Comparison of ENCODE assay signal across 8 mouse cellular contexts in the genomic region with DNA sequence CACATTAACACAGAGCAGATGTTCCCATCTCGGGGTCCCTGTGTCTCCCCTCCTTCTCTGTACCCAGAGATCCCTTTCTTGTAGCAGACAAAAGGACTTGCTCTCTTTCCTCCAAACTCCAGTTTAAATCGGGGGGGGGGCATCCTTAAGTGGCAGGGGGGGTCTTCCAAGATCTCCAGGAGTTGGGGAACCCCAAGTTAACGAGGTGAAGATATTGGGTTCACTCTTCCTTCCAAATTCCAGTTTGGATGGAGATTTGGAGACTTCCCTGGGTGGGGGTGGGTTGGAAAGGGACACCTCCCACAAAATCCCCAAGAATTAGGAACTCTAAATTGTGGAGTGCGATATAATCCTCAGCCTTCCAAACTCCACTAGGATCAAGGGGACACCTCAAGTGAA. TPM values are rescaled to one million over a fixed set of nuclear protein-coding genes. Genes with fewer than 3 reads are reported as not detected.
DNase-seq lines count a peak whose midpoint lies in the region; ATAC-seq and TF ChIP-seq lines count a peak whose summit lies in the region.

No protein-coding gene starts in this region.

- peak overlapping the region; percentile 94 for H3K4me2 ChIP-seq in neural tube, embryonic 11.5 days (ENCODE audit: low read depth)
- H3K4me2 ChIP-seq in liver, embryonic 11.5 days = peak overlapping the region; percentile 94
- H3K4me2 ChIP-seq in stomach, postnatal 0 days (replicated peaks; ENCODE audit: low read depth) = peak overlapping the region; percentile 83

- no peak for ATAC-seq in neural tube, embryonic 11.5 days (ENCODE audit: insufficient read depth, low FRiP score, low TSS enrichment)
- no peak for ATAC-seq in liver, embryonic 11.5 days (replicated peaks; ENCODE audit: low FRiP score)
- no peak for ATAC-seq in stomach, postnatal 0 days (ENCODE audit: low FRiP score, low TSS enrichment)

- 7% methylated on average over 4 of the region's 4 CpGs for WGBS in cerebellum, adult 2 months
- WGBS in neural tube, embryonic 11.5 days = 4% methylated on average over 4 of the region's 4 CpGs
- 5% methylated on average over 4 of the region's 4 CpGs for WGBS in liver, embryonic 11.5 days
- 3% methylated on average over 4 of the region's 4 CpGs for WGBS in stomach, postnatal 0 days

- peak overlapping the region; percentile 62 for H3K4me3 ChIP-seq in cerebellum, adult 2 months (replicated peaks; ENCODE audit: insufficient read depth, low read depth, low read length)
- H3K4me3 ChIP-seq in neural tube, embryonic 11.5 days (ENCODE audit: low read depth, low read length) = peak overlapping the region; percentile 99
- peak overlapping the region; percentile 100 for H3K4me3 ChIP-seq in liver, embryonic 11.5 days (ENCODE audit: low read depth, low read length)
- peak overlapping the region; percentile 99 for H3K4me3 ChIP-seq in stomach, postnatal 0 days (ENCODE audit: low read depth, low read length)

- no peak overlapping the region for H3K27ac ChIP-seq in cerebellum, adult 2 months (ENCODE audit: insufficient read depth, low read length)
- peak overlapping the region; percentile 84 for H3K27ac ChIP-seq in neural tube, embryonic 11.5 days (ENCODE audit: low read depth, low read length)
- H3K27ac ChIP-seq in liver, embryonic 11.5 days (ENCODE audit: low read depth, low read length) = peak overlapping the region; percentile 97
- H3K27ac ChIP-seq in stomach, postnatal 0 days (replicated peaks) = peak overlapping the region; percentile 84; the same call in 1 of the 2 replicates

- peaks cover 27% of the 10 kb centered on the region for H3K36me3 ChIP-seq in neural tube, embryonic 11.5 days (ENCODE audit: control insufficient read depth, insufficient read depth, low read length)
- H3K36me3 ChIP-seq in liver, embryonic 11.5 days (ENCODE audit: control insufficient read depth, insufficient read depth, low read length) = peaks cover 33% of the 10 kb centered on the region
- peaks cover 16% of the 10 kb centered on the region for H3K36me3 ChIP-seq in stomach, postnatal 0 days (ENCODE audit: control insufficient read depth, insufficient read depth, low read length)

- H3K9ac ChIP-seq in neural tube, embryonic 11.5 days (ENCODE audit: low read length) = peak overlapping the region; percentile 99
- peak overlapping the region; percentile 100 for H3K9ac ChIP-seq in liver, embryonic 11.5 days (ENCODE audit: low read depth, low read length)
- H3K9ac ChIP-seq in stomach, postnatal 0 days (ENCODE audit: low read length) = peak overlapping the region; percentile 95

- H3K4me1 ChIP-seq in cerebellum, adult 2 months (ENCODE audit: control insufficient read depth, insufficient read depth, low read length) = peaks cover 5% of the 10 kb centered on the region
- H3K4me1 ChIP-seq in neural tube, embryonic 11.5 days (ENCODE audit: control insufficient read depth, insufficient read depth, low read length) = 0 out of 2 replicates have a peak, but pooled peaks cover 9% of the 10 kb centered on the region
- H3K4me1 ChIP-seq in liver, embryonic 11.5 days (replicated peaks; ENCODE audit: control insufficient read depth, insufficient read depth, low read length) = peaks cover 34% of the 10 kb centered on the region
- H3K4me1 ChIP-seq in stomach, postnatal 0 days (replicated peaks; ENCODE audit: control insufficient read depth, insufficient read depth) = peaks cover 6% of the 10 kb centered on the region; the same call in 1 of the 2 replicates

- DNase-seq in cerebellum, adult 2 months = no peak
- no peak for DNase-seq in cerebellum, postnatal 10 days
- no peak for DNase-seq in neural tube, embryonic 11.5 days (ENCODE audit: low spot score)
- no peak for DNase-seq in neural tube, embryonic 10.5 days (ENCODE audit: extremely low spot score, low spot score)
- DNase-seq in liver, embryonic 11.5 days (ENCODE audit: low spot score) = no peak
- DNase-seq in stomach, postnatal 0 days (ENCODE audit: low spot score) = no peak
- DNase-seq in right cerebral cortex, adult 18-20 months = no peak
- no peak for DNase-seq in cerebellum, postnatal 25 days

- TF ChIP-seq POLR2A in cerebellum, adult 2 months (IDR thresholded peaks at IDR 0.05; ENCODE audit: borderline replicate concordance, insufficient read depth, low read length) = no peak

- no peak for TF ChIP-seq EP300 in stomach, postnatal 0 days (optimal IDR thresholded peaks at IDR 0.05)

- no peak for TF ChIP-seq CTCF in cerebellum, adult 2 months (IDR thresholded peaks at IDR 0.05; ENCODE audit: borderline replicate concordance, insufficient read depth, low read depth, low read length)
- TF ChIP-seq CTCF in stomach, postnatal 0 days (IDR thresholded peaks at IDR 0.05; ENCODE audit: low read depth) = no peak

- H3K27me3 ChIP-seq in cerebellum, adult 2 months (ENCODE audit: control insufficient read depth, insufficient read depth, low read length) = no peaks in the 10 kb centered on the region
- H3K27me3 ChIP-seq in neural tube, embryonic 11.5 days (ENCODE audit: control insufficient read depth, insufficient read depth, low read length) = no peaks in the 10 kb centered on the region
- H3K27me3 ChIP-seq in liver, embryonic 11.5 days (replicated peaks; ENCODE audit: control insufficient read depth, insufficient read depth, low read length) = no peaks in the 10 kb centered on the region
- no peaks in the 10 kb centered on the region for H3K27me3 ChIP-seq in stomach, postnatal 0 days (ENCODE audit: control insufficient read depth, insufficient read depth, low read length)

- no peaks in the 10 kb centered on the region for H3K9me3 ChIP-seq in neural tube, embryonic 11.5 days (ENCODE audit: control insufficient read depth, low read length)
- H3K9me3 ChIP-seq in liver, embryonic 11.5 days (ENCODE audit: control insufficient read depth, low read length) = no peaks in the 10 kb centered on the region
- H3K9me3 ChIP-seq in stomach, postnatal 0 days (ENCODE audit: control insufficient read depth, low read length) = no peaks in the 10 kb centered on the region

RNA-seq across cellular contexts. Expression of a gene that starts 1.1 kb away (rescaled TPM):
- polyA plus RNA-seq in cerebellum, adult 2 months (2012; rRNA removed) = 34.2 and 38.8 TPM in 2 replicates
- 177 and 178 TPM in 2 replicates for polyA plus RNA-seq in neural tube, embryonic 11.5 days (2014; fragmentation: Nextera tagmentation; extraction: Ambion mirVana)
- polyA plus RNA-seq in liver, embryonic 11.5 days (2014; fragmentation: Nextera tagmentation; extraction: Ambion mirVana) = 148 and 149 TPM in 2 replicates
- 30.9 and 37.0 TPM in 2 replicates for polyA plus RNA-seq in stomach, postnatal 0 days (2015; fragmentation: Nextera tagmentation; extraction: Ambion mirVana)

RNA-seq across cellular contexts. Expression of a gene that starts 25.8 kb away (rescaled TPM):
- polyA plus RNA-seq in cerebellum, adult 2 months (2012; rRNA removed) = 1,410 and 1,545 TPM in 2 replicates
- 494 and 521 TPM in 2 replicates for polyA plus RNA-seq in neural tube, embryonic 11.5 days (2014; fragmentation: Nextera tagmentation; extraction: Ambion mirVana)
- polyA plus RNA-seq in liver, embryonic 11.5 days (2014; fragmentation: Nextera tagmentation; extraction: Ambion mirVana) = 835 and 866 TPM in 2 replicates
- polyA plus RNA-seq in stomach, postnatal 0 days (2015; fragmentation: Nextera tagmentation; extraction: Ambion mirVana) = 859 and 899 TPM in 2 replicates

RNA-seq across cellular contexts. Expression of a gene that starts 33.0 kb away (rescaled TPM):
- polyA plus RNA-seq in cerebellum, adult 2 months (2012; rRNA removed) = 193 and 199 TPM in 2 replicates
- 262 and 271 TPM in 2 replicates for polyA plus RNA-seq in neural tube, embryonic 11.5 days (2014; fragmentation: Nextera tagmentation; extraction: Ambion mirVana)
- polyA plus RNA-seq in liver, embryonic 11.5 days (2014; fragmentation: Nextera tagmentation; extraction: Ambion mirVana) = 174 and 175 TPM in 2 replicates
- 81.1 and 82.9 TPM in 2 replicates for polyA plus RNA-seq in stomach, postnatal 0 days (2015; fragmentation: Nextera tagmentation; extraction: Ambion mirVana)

RNA-seq across cellular contexts. Expression of a gene that starts 44.9 kb away (rescaled TPM):
- 16.1 and 16.2 TPM in 2 replicates for polyA plus RNA-seq in cerebellum, adult 2 months (2012; rRNA removed)
- polyA plus RNA-seq in neural tube, embryonic 11.5 days (2014; fragmentation: Nextera tagmentation; extraction: Ambion mirVana) = 12.6 and 15.5 TPM in 2 replicates
- polyA plus RNA-seq in liver, embryonic 11.5 days (2014; fragmentation: Nextera tagmentation; extraction: Ambion mirVana) = 2.5 and 3.7 TPM in 2 replicates
- polyA plus RNA-seq in stomach, postnatal 0 days (2015; fragmentation: Nextera tagmentation; extraction: Ambion mirVana) = 4.1 and 4.5 TPM in 2 replicates
